Mouse (Mus musculus) liver, embryonic 14.5 days (tissue): ENCODE results near the gene Pik3c2g.

ENCODE experiments used
- CTCF ChIP-seq: IDR thresholded peaks from 2 replicates; pipeline ENCODE4 v1.5.1; 2016; ENCODE audit warnings: antibody characterized with exemption, low read depth, control low read depth
- EP300 ChIP-seq: IDR thresholded peaks from 2 replicates; pipeline ENCODE4 v1.6.1; 2016; ENCODE audit warnings: antibody characterized with exemption, low read depth

GRCm38 (mm10) chr6:139846889-139847544 lies 260.0 kb downstream of the Pik3c2g start:
- no peak for TF ChIP-seq EP300
- no peak for TF ChIP-seq CTCF
